Mouse (Mus musculus) small intestine, adult 2 months (tissue): Measurements from ENCODE around the gene Canx.

Experiments used
- CTCF ChIP-seq: fragments of 200-500 bp; IDR thresholded peaks from 2 replicates; pipeline ENCODE4 v1.5.1; 2012; ENCODE audit warnings: low read depth, mild to moderate bottlenecking, control low read depth, inconsistent platforms, low read length, moderate library complexity, mixed read lengths; ENCODE audit not compliant: insufficient replicate concordance, insufficient read length; ENCODE audit errors: extremely low read depth
- POLR2A ChIP-seq: fragments of 200-500 bp; IDR thresholded peaks from 2 replicates; pipeline ENCODE4 v1.6.1; 2012; ENCODE audit warnings: low read depth, mild to moderate bottlenecking, control low read depth, inconsistent platforms, low read length, moderate library complexity

DNA sequence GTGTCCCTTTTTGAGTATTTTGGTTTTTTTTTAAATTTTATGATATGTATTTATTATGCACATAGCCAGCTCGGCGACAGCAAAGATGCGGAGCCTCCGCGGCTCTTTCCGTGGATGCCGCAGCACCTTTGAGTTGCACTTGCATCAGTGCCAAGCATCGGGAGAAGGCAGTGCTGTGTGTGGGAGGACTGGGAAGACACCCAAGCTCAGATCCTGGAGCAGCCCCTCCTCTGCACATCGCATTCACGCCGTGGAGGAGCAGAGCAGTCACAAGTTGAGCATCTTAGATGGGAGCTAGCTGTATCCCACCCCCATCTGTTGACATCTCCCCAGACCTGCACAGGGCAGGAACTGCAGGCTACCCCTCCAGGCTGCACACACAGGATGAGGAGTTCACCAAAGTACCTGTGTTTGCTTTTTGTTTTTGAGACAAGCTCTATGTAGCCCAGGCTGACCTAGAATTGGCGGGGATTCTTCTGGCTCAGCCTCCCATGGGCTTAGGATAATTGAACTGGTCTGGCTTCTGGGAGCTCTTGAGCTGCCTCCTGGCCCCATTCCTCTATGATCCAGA is 71.4 kb downstream of the Canx start:
- no peak for TF ChIP-seq CTCF
- no peak for TF ChIP-seq POLR2A
